Mouse (Mus musculus) limb, embryonic 10.5 days (tissue): ENCODE data around the gene Ppp2r3a. TPM values are rescaled to one million over a fixed set of nuclear protein-coding genes. Genes with fewer than 3 reads are reported as not detected.

Experiments
- DNase-seq: peaks from one replicate; pipeline ENCODE4 v3.0.0-alpha.2; 2017; ENCODE audit warnings: low spot score
- H3K27ac ChIP-seq: fragments of 300-500 bp; sonication (generic); 2 replicates; pipeline ENCODE4 v1.5.1; 2016; ENCODE audit warnings: mild to moderate bottlenecking
- H3K27me3 ChIP-seq: fragments of 300-500 bp; sonication (generic); 2 replicates; pipeline ENCODE4 v1.6.1; 2016; ENCODE audit warnings: low read depth, mild to moderate bottlenecking; ENCODE audit not compliant: poor library complexity, severe bottlenecking
- H3K36me3 ChIP-seq: fragments of 300-500 bp; sonication (generic); 2 replicates; pipeline ENCODE4 v1.6.1; 2016; ENCODE audit warnings: mild to moderate bottlenecking, moderate library complexity
- H3K4me1 ChIP-seq: fragments of 300-500 bp; sonication (generic); 2 replicates; pipeline ENCODE4 v1.6.1; 2016
- H3K4me3 ChIP-seq: fragments of 300-500 bp; sonication (generic); 2 replicates; pipeline ENCODE4 v1.5.1; 2016; ENCODE audit warnings: mild to moderate bottlenecking, moderate library complexity
- H3K9me3 ChIP-seq: fragments of 300-500 bp; sonication (generic); replicated peaks from 2 replicates; pipeline ENCODE4 v1.6.1; 2016; ENCODE audit warnings: mild to moderate bottlenecking
- WGBS: fragments of 180-500 bp; shearing (Covaris S2); methylation state at CpG from one replicate; pipeline ENCODE4 v1.1.7; 2016; 5-methylcytosine and 5-hydroxymethylcytosine counted together
- polyA plus RNA-seq: library from polyadenylated mRNA; unstranded; fragments of >200 nt; fragmentation: Nextera tagmentation; extraction: Ambion mirVana; gene quantifications from 2 replicates; pipeline ENCODE4 v1.2.1, GENCODE M21; 2016

Ppp2r3a gene
- polyA plus RNA-seq, 1 experiment from 2014 or later: 10.3 TPM

DNA sequence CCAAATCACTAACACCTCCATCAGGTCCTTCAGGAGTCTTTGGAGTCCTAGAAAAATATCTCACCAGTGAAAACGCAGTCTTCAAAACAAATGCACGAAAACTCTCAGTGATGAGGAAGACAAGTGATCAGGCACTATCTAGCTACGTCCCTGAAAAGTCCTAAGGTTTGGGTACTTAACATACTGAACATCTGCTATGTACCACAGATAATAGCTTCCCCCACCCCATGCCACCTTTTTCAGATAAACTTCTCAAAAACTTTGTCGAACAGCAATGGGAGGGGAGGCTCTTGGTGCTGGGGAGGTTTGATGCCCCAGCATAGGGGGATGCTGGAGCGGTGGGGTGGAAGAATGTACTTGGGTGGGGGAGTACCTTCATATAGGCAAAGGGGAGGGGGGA is 6.1 kb downstream of the Ppp2r3a start:
- no peaks in the 10 kb centered on the region for H3K27me3 ChIP-seq
- no peaks in the 10 kb centered on the region for H3K9me3 ChIP-seq
- DNase-seq: no peak
- no peak overlapping the region for H3K27ac ChIP-seq
- peaks cover 10% of the 10 kb centered on the region; the same call in 1 of the 2 replicates for H3K4me1 ChIP-seq
- H3K36me3 ChIP-seq: no peaks in the 10 kb centered on the region
- WGBS: 93% methylated on average over 5 of the region's 5 CpGs
- H3K4me3 ChIP-seq: no peak overlapping the region

- no peak for DNase-seq
- Histone ChIP-seq H3K27me3 (no peaks in the 10 kb centered on the region), H3K4me3 (no peak overlapping the region), H3K36me3 (no peaks in the 10 kb centered on the region), H3K9me3 (no peaks in the 10 kb centered on the region), H3K4me1 (no peaks in the 10 kb centered on the region), H3K27ac (no peak overlapping the region)
- WGBS: 75% methylated on average over 2 of the region's 2 CpGs
These were observed 7.9 kb downstream of the Ppp2r3a start for GRCm38 (mm10) chr9:101243711-101244110.

GRCm38 (mm10) chr9:101240161-101240560 is 11.4 kb downstream of the Ppp2r3a start:
- DNase-seq: no peak
- Histone ChIP-seq H3K27ac (no peak overlapping the region), H3K4me1 (no peaks in the 10 kb centered on the region), H3K4me3 (no peak overlapping the region), H3K9me3 (no peaks in the 10 kb centered on the region), H3K36me3 (no peaks in the 10 kb centered on the region), H3K27me3 (no peaks in the 10 kb centered on the region)
- WGBS: 92% methylated on average over 3 of the region's 3 CpGs

GRCm38 (mm10) chr9:101235786-101236185 is 15.8 kb downstream of the Ppp2r3a start:
- WGBS: 85% methylated on average over 2 of the region's 2 CpGs
- Histone ChIP-seq H3K27ac (no peak overlapping the region), H3K27me3 (no peaks in the 10 kb centered on the region), H3K9me3 (no peaks in the 10 kb centered on the region), H3K4me1 (no peaks in the 10 kb centered on the region), H3K4me3 (no peak overlapping the region), H3K36me3 (no peaks in the 10 kb centered on the region)
- DNase-seq: no peak

GRCm38 (mm10) chr9:101232034-101232433 is 19.6 kb downstream of the Ppp2r3a start:
- no peak for DNase-seq
- no peak overlapping the region for H3K4me3 ChIP-seq
- H3K9me3 ChIP-seq: no peaks in the 10 kb centered on the region
- H3K27ac ChIP-seq: no peak overlapping the region
- H3K27me3 ChIP-seq: no peaks in the 10 kb centered on the region
- 73% methylated on average over 6 of the region's 6 CpGs for WGBS
- H3K36me3 ChIP-seq: no peaks in the 10 kb centered on the region
- no peaks in the 10 kb centered on the region for H3K4me1 ChIP-seq

GRCm38 (mm10) chr9:101230028-101230427 is 21.6 kb downstream of the Ppp2r3a start:
- 91% methylated on average over 3 of the region's 3 CpGs for WGBS
- no peaks in the 10 kb centered on the region for H3K27me3 ChIP-seq
- H3K4me3 ChIP-seq: no peak overlapping the region
- no peaks in the 10 kb centered on the region for H3K4me1 ChIP-seq
- H3K36me3 ChIP-seq: no peaks in the 10 kb centered on the region
- no peak for DNase-seq
- H3K9me3 ChIP-seq: no peaks in the 10 kb centered on the region
- H3K27ac ChIP-seq: no peak overlapping the region

DNA sequence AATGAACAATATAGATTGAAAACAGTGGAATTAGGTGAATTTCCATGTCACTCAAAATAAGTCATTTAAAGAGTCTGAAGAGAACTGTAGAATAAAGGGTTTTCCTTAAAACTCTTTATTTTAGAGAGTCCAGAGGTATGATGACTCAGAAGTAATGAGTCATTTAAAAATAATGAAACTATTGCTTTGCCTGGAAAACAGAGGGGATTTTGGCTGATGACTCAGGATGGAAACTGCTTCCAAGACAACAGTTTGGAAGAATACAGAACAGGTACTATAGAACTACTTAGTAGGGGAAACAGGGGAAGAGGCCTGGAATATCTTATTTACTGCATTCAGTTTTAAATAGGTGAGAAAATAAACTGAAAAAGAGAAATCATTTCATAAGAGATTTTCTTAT is 22.7 kb downstream of the Ppp2r3a start:
- Histone ChIP-seq H3K27ac (no peak overlapping the region), H3K4me3 (no peak overlapping the region), H3K4me1 (no peaks in the 10 kb centered on the region), H3K27me3 (no peaks in the 10 kb centered on the region), H3K9me3 (no peaks in the 10 kb centered on the region), H3K36me3 (no peaks in the 10 kb centered on the region)
- DNase-seq: no peak

GRCm38 (mm10) chr9:101207984-101208383 is 43.6 kb downstream of the Ppp2r3a start:
- 87% methylated on average over 1 of the region's 1 CpGs for WGBS
- no peak overlapping the region for H3K4me3 ChIP-seq
- no peak for DNase-seq
- no peaks in the 10 kb centered on the region for H3K27me3 ChIP-seq
- H3K36me3 ChIP-seq: 0 out of 2 replicates have a peak, but pooled peaks cover 4% of the 10 kb centered on the region
- H3K9me3 ChIP-seq: no peaks in the 10 kb centered on the region
- no peaks in the 10 kb centered on the region for H3K4me1 ChIP-seq
- no peak overlapping the region for H3K27ac ChIP-seq

DNA sequence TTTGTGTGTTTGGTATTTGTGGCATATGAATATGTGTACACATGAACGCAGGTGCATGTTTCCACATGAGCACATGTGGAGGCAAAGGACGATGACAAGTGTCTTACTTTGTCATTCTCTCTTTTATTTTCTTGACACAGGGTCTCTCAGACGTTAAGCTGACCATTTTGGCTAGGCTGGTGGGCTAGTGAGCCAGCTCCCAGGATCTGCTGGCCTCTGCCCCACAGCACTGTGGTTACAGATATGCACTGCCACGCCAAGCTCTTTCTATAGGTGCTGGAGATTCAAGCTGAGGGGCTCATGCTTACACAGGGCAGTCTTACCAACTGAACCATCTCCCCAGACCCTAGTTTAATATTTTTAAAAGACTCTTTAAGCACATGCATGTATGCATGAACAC is 45.1 kb downstream of the Ppp2r3a start:
- DNase-seq: no peak
- Histone ChIP-seq H3K4me1 (no peaks in the 10 kb centered on the region), H3K27ac (no peak overlapping the region), H3K36me3 (0 out of 2 replicates have a peak, but pooled peaks cover 4% of the 10 kb centered on the region), H3K4me3 (no peak overlapping the region), H3K9me3 (no peaks in the 10 kb centered on the region), H3K27me3 (no peaks in the 10 kb centered on the region)
- WGBS: 88% methylated on average over 4 of the region's 4 CpGs

DNA sequence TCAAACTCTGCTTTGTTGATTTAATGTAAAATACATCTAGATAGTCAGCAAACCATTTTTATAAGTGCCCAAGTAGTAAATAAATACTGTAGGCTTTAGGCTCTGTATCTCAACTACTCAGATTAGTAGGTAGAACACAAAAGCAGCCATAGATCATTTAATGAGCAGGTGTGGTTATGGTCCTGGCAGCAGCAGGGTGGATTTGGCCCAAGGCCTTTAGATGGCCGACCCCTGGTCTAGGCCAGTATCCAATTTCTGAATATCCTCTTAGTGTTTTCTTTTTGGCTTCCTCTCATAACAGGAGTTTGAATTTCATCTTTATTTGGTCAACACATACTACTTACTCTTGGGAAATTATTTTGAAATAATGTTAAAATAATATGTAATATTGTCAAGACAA is 46.4 kb downstream of the Ppp2r3a start:
- peaks cover 6% of the 10 kb centered on the region for H3K4me1 ChIP-seq

GRCm38 (mm10) chr9:101204059-101204458 is 47.5 kb downstream of the Ppp2r3a start:
- no peak for DNase-seq
- H3K9me3 ChIP-seq: no peaks in the 10 kb centered on the region
- 88% methylated on average over 3 of the region's 3 CpGs for WGBS
- H3K4me1 ChIP-seq: peaks cover 6% of the 10 kb centered on the region
- H3K27ac ChIP-seq: no peak overlapping the region
- no peak overlapping the region for H3K4me3 ChIP-seq
- no peaks in the 10 kb centered on the region for H3K27me3 ChIP-seq
- H3K36me3 ChIP-seq: no peaks in the 10 kb centered on the region

More for the DNA sequence above, 46.4 kb downstream of the Ppp2r3a start:
- WGBS: 73% methylated on average over 1 of the region's 1 CpGs
- Histone ChIP-seq H3K27ac (no peak overlapping the region), H3K36me3 (no peaks in the 10 kb centered on the region), H3K27me3 (no peaks in the 10 kb centered on the region), H3K4me3 (no peak overlapping the region), H3K9me3 (no peaks in the 10 kb centered on the region)
- no peak for DNase-seq

DNA sequence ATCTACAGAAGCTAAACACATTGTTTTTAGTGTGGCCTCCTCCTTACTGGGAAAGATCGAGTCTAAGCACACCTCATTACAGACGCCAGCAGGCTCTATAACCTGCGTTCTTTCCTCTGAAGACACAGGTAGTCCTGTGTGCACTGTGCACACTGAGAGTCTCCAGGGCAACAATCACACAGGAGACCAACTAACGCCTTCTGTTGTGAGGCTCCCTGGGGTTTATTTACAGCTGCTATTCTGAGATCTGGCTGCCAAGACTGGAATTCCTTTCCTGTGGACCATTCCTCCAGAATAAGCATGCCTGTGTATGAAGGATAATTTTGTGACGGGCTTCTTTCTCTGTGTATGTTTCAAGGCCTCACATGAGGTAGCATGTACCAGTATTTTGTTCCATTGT is 51.0 kb downstream of the Ppp2r3a start:
- WGBS: 65% methylated on average over 5 of the region's 5 CpGs
- Histone ChIP-seq H3K4me3 (no peak overlapping the region), H3K36me3 (no peaks in the 10 kb centered on the region), H3K9me3 (no peaks in the 10 kb centered on the region), H3K27me3 (no peaks in the 10 kb centered on the region), H3K4me1 (peaks cover 6% of the 10 kb centered on the region), H3K27ac (no peak overlapping the region)
- DNase-seq: no peak

GRCm38 (mm10) chr9:101198804-101199203 is 52.8 kb downstream of the Ppp2r3a start:
- no peaks in the 10 kb centered on the region for H3K36me3 ChIP-seq
- peaks cover 6% of the 10 kb centered on the region for H3K4me1 ChIP-seq
- H3K9me3 ChIP-seq: no peaks in the 10 kb centered on the region
- DNase-seq: no peak
- WGBS: 87% methylated on average over 6 of the region's 6 CpGs
- H3K27me3 ChIP-seq: no peaks in the 10 kb centered on the region
- H3K4me3 ChIP-seq: no peak overlapping the region
- H3K27ac ChIP-seq: no peak overlapping the region

DNA sequence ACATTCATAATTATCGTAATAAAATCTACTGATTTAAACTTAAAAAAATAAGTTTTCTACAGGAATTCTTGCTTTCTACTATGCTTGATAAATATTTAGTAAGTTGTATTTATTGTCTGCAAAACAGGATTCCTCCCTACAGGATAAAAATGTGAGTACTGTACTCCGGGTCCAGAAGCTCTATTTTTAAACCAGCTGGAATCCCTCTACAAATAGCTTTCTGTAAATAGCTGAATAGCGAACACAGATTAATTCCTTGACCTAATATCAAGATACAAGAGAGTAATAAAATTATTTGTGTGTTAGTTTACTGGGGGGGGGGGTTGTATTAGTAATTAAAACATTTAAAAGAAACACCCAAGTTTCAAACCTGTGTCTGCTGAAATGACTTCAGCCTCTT is 53.3 kb downstream of the Ppp2r3a start:
- no peak overlapping the region for H3K4me3 ChIP-seq
- H3K27ac ChIP-seq: no peak overlapping the region
- no peaks in the 10 kb centered on the region for H3K27me3 ChIP-seq
- no peak for DNase-seq
- no peaks in the 10 kb centered on the region for H3K36me3 ChIP-seq
- 94% methylated on average over 3 of the region's 3 CpGs for WGBS
- no peaks in the 10 kb centered on the region for H3K9me3 ChIP-seq
- H3K4me1 ChIP-seq: peaks cover 6% of the 10 kb centered on the region
